Mouse (Mus musculus): ENCODE data around the gene Fam149a.

Gene Fam149a

GRCm38 (mm10) chr8:45381963-45382347 lies at the start of gene Fam149a:
TSS of gene Fam149a (minus strand) at chr8:45382291.
- no peak for DNase-seq (ENCODE audit: low read depth in 2 of 2, low spot score in 2 of 2)

GRCm38 (mm10) chr8:45420151-45420550 lies 38.1 kb upstream of the Fam149a start:
- DNase-seq (ENCODE audit: low read depth in 2 of 2, low spot score in 2 of 2) = no peak

- no peak for DNase-seq (ENCODE audit: low read depth in 2 of 2, low spot score in 2 of 2)
Observed at GRCm38 (mm10) chr8:45414965-45415364, 32.9 kb upstream of the Fam149a start.

- DNase-seq (ENCODE audit: low read depth in 2 of 2, low spot score in 2 of 2) = no peak
Observed at GRCm38 (mm10) chr8:45410882-45411281, 28.8 kb upstream of the Fam149a start, which contains the start of gene Tlr3. TSS of gene Tlr3 (minus strand) at chr8:45411080.

- no peak for DNase-seq (ENCODE audit: low read depth in 2 of 2, low spot score in 2 of 2)
Observed at GRCm38 (mm10) chr8:45410146-45410880, 28.2 kb upstream of the Fam149a start.

GRCm38 (mm10) chr8:45409702-45410101 lies 27.6 kb upstream of the Fam149a start:
- no peak for DNase-seq (ENCODE audit: low read depth in 2 of 2, low spot score in 2 of 2)

GRCm38 (mm10) chr8:45383250-45383649 lies 1.2 kb upstream of the Fam149a start:
- DNase-seq (ENCODE audit: low read depth in 2 of 2, low spot score in 2 of 2) = no peak

GRCm38 (mm10) chr8:45381075-45381962 lies 772 bp downstream of the Fam149a start:
- DNase-seq (ENCODE audit: low read depth in 2 of 2, low spot score in 2 of 2) = no peak

- no peak for DNase-seq (ENCODE audit: low read depth in 2 of 2, low spot score in 2 of 2)
Observed at GRCm38 (mm10) chr8:45380598-45380997, 1.5 kb downstream of the Fam149a start.

GRCm38 (mm10) chr8:45374071-45374470 lies 8.0 kb downstream of the Fam149a start:
- DNase-seq (ENCODE audit: low read depth in 2 of 2, low spot score in 2 of 2) = no peak

GRCm38 (mm10) chr8:45367154-45367553 lies 14.9 kb downstream of the Fam149a start:
- no peak for DNase-seq (ENCODE audit: low read depth in 2 of 2, low spot score in 2 of 2)

- DNase-seq (ENCODE audit: low read depth in 2 of 2, low spot score in 2 of 2) = no peak
Observed at GRCm38 (mm10) chr8:45363220-45363619, 18.9 kb downstream of the Fam149a start.

- DNase-seq (ENCODE audit: low read depth in 2 of 2, low spot score in 2 of 2) = no peak
Observed at GRCm38 (mm10) chr8:45362323-45362722, 19.8 kb downstream of the Fam149a start.

GRCm38 (mm10) chr8:45359091-45359605 lies 22.9 kb downstream of the Fam149a start:
- no peak for DNase-seq (ENCODE audit: low read depth in 2 of 2, low spot score in 2 of 2)

- no peak for DNase-seq (ENCODE audit: low read depth in 2 of 2, low spot score in 2 of 2)
Observed at GRCm38 (mm10) chr8:45358132-45358918, 23.8 kb downstream of the Fam149a start.

- DNase-seq (ENCODE audit: low read depth in 2 of 2, low spot score in 2 of 2) = no peak
Observed at GRCm38 (mm10) chr8:45355809-45356208, 26.3 kb downstream of the Fam149a start.

GRCm38 (mm10) chr8:45345031-45345430 lies 37.1 kb downstream of the Fam149a start:
- peak; percentile 37 to 46 for DNase-seq (ENCODE audit: low read depth in 2 of 2, low spot score in 2 of 2)

GRCm38 (mm10) chr8:45344298-45344697 lies 37.8 kb downstream of the Fam149a start:
- DNase-seq (ENCODE audit: low read depth in 2 of 2, low spot score in 2 of 2) = no peak

GRCm38 (mm10) chr8:45341630-45342628 lies 40.2 kb downstream of the Fam149a start:
- no peak for DNase-seq (ENCODE audit: low read depth in 2 of 2, low spot score in 2 of 2)

GRCm38 (mm10) chr8:45333493-45333892 lies 48.6 kb downstream of the Fam149a start:
- DNase-seq (ENCODE audit: low read depth in 2 of 2, low spot score in 2 of 2) = no peak
